Mouse (Mus musculus) brain, embryonic 14.5 days (tissue): Measurements from ENCODE around the gene Traf2.

Experiments
- CTCF ChIP-seq: fragments of 200-500 bp; IDR thresholded peaks from 2 replicates; pipeline ENCODE4 v1.5.1; 2012; ENCODE audit warnings: inconsistent platforms, mild to moderate bottlenecking, moderate library complexity, borderline replicate concordance; ENCODE audit not compliant: insufficient read depth, insufficient read length; ENCODE audit errors: extremely low read depth
- POLR2A ChIP-seq: fragments of 200-500 bp; IDR thresholded peaks from 2 replicates; pipeline ENCODE4 v1.6.1; 2012; ENCODE audit warnings: mild to moderate bottlenecking, inconsistent platforms, borderline replicate concordance; ENCODE audit not compliant: poor library complexity, insufficient read depth, insufficient read length, severe bottlenecking; ENCODE audit errors: extremely low read depth

DNA sequence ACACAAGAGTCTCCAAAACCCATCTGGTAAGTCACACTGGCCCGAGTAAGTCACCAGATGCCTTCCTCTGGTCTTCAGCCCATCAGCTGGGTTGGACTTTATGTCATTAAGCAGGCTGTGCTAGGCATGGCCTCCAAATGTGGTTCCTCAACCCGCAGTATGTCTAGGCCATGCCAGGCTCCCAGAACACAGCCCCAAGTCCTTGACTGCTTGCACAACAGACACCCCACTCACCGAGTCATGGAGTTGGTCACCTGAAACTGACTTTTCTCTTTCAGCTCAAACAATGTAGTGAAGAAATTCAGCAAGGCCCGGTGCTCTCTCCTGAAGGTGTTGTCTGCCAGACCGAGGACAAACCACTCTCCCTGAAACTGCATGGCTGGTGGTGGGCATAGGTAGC, 53.8 kb downstream of the Traf2 start:
- TF ChIP-seq CTCF = no peak
- no peak for TF ChIP-seq POLR2A
